In genomic region chr17:36270956-36271585, GRCm38 (mm10) we compare ENCODE assay signal across 8 mouse cellular contexts. TPM values are rescaled to one million over a fixed set of nuclear protein-coding genes. Genes with fewer than 3 reads are reported as not detected.
DNase-seq lines count a peak whose midpoint lies in the region; ATAC-seq lines count a peak whose summit lies in the region.

No protein-coding gene starts in this region.

- peak overlapping the region; percentile 92 for H3K27ac ChIP-seq in hindbrain, embryonic 12.5 days

- H3K9ac ChIP-seq in hindbrain, embryonic 12.5 days, result peak overlapping the region; percentile 95

- H3K9me3 ChIP-seq in hindbrain, embryonic 12.5 days (replicated peaks), result no peaks in the 10 kb centered on the region

- H3K4me1 ChIP-seq in hindbrain, embryonic 12.5 days, result peaks cover 30% of the 10 kb centered on the region

- H3K4me2 ChIP-seq in hindbrain, embryonic 12.5 days (replicated peaks), result peak overlapping the region; percentile 93

- under 1% methylated on average over 83 of the region's 84 CpGs for WGBS in hindbrain, embryonic 12.5 days

- H3K36me3 ChIP-seq in hindbrain, embryonic 12.5 days, result peaks cover 36% of the 10 kb centered on the region

- DNase-seq in R1 (ENCODE audit: low read depth, low spot score), result peak; percentile 87
- DNase-seq in cerebellum, postnatal 14 days, result peak; percentile 91 to 93
- peak; percentile 81 to 83 for DNase-seq in frontal cortex, postnatal 14 days (ENCODE audit: low spot score in 2 of 2)
- peak; percentile 86 to 95 for DNase-seq in layer of hippocampus, postnatal 14 days (ENCODE audit: low spot score in 2 of 2)
- peak; percentile 92 for DNase-seq in lung, postnatal 10 days
- DNase-seq in ovary, postnatal 14 days (ENCODE audit: low spot score), result peak; percentile 82
- DNase-seq in thymus, postnatal 10 days (ENCODE audit: low spot score in 2 of 2), result peak; percentile 87 to 91

- H3K4me3 ChIP-seq in hindbrain, embryonic 12.5 days, result peak overlapping the region; percentile 95

- peak; percentile 94 for ATAC-seq in hindbrain, embryonic 12.5 days (ENCODE audit: low FRiP score)

- no peaks in the 10 kb centered on the region for H3K27me3 ChIP-seq in hindbrain, embryonic 12.5 days

RNA-seq across cellular contexts. Expression of gene Trim39, which starts 1.0 kb away (rescaled TPM):
- polyA plus RNA-seq in hindbrain, embryonic 12.5 days (2016; fragmentation: Nextera tagmentation; extraction: Ambion mirVana), result 26.0 and 28.6 TPM in 2 replicates
- 10 to 100 TPM; 20.4 to 21.4 TPM for total RNA-seq in layer of hippocampus, postnatal 14 days (2021)

RNA-seq across cellular contexts. Expression of gene Rpp21, which starts 13.2 kb away (rescaled TPM):
- 75.5 and 89.2 TPM in 2 replicates for polyA plus RNA-seq in hindbrain, embryonic 12.5 days (2016; fragmentation: Nextera tagmentation; extraction: Ambion mirVana)
- 10 to 100 TPM; 44.0 to 47.0 TPM for total RNA-seq in layer of hippocampus, postnatal 14 days (2021)

RNA-seq across cellular contexts. Expression of gene H2-M10.2, which starts 15.2 kb away (rescaled TPM):
- polyA plus RNA-seq in hindbrain, embryonic 12.5 days (2016; fragmentation: Nextera tagmentation; extraction: Ambion mirVana), result 0.19 TPM in 1 of 2 replicates, not detected in the other
- total RNA-seq in layer of hippocampus, postnatal 14 days (2021), result not detected

RNA-seq across cellular contexts. Expression of gene H2-M10.1, which starts 54.9 kb away (rescaled TPM):
- not detected in 2 replicates for polyA plus RNA-seq in hindbrain, embryonic 12.5 days (2016; fragmentation: Nextera tagmentation; extraction: Ambion mirVana)
- not detected for total RNA-seq in layer of hippocampus, postnatal 14 days (2021)

Comparison
In these comparisons a context has a peak if more than half of its experiments do, and no peak if none do; other contexts are left out.
1. Peak in every context shown above with its lines: DNase-seq, ATAC-seq, H3K4me3 ChIP-seq and H3K27ac ChIP-seq.